Mouse (Mus musculus) embryonic fibroblast, embryonic 13.5 days (primary cell): ENCODE measurements at regions not wholly inside any gene's neighbourhood (a gene's known extent, or its start where the extent isn't known, plus 50 kb on each side); places are given as distances from the start of the nearest gene placed in this dataset.

Experiments
- CTCF ChIP-seq: IDR thresholded peaks from 2 replicates; pipeline ENCODE4 v1.5.1; 2011; ENCODE audit warnings: mild to moderate bottlenecking, control low read depth, low read length, moderate library complexity, borderline replicate concordance; ENCODE audit not compliant: insufficient read depth
- POLR2A ChIP-seq: IDR thresholded peaks from 2 replicates; pipeline ENCODE4 v1.6.1; 2011; ENCODE audit warnings: low read depth, mild to moderate bottlenecking, control low read depth, low read length, moderate library complexity

- TF ChIP-seq POLR2A, result no peak
- TF ChIP-seq CTCF, result no peak
These were observed 148.3 kb upstream of the Unc93a2 start for GRCm38 (mm10) chr17:7533552-7533951.
